Mouse (Mus musculus) kidney, postnatal 0 days (tissue): ENCODE data around the gene Itga9. TPM values are rescaled to one million over a fixed set of nuclear protein-coding genes. Genes with fewer than 3 reads are reported as not detected.

Experiments used
- ATAC-seq: fragments of 200-750 bp; cut with Nextera tagmentation; replicated peaks from 2 replicates; pipeline ENCODE4 v1.8.0; 2017; ENCODE audit warnings: low read depth, moderate number of reproducible peaks, moderate TSS enrichment, moderate library complexity; ENCODE audit not compliant: low FRiP score
- DNase-seq: peaks from one replicate; pipeline ENCODE4 v3.0.0-alpha.2; 2016; ENCODE audit warnings: low spot score
- H3K27ac ChIP-seq: fragments of 300-500 bp; sonication (generic); 2 replicates; pipeline ENCODE4 v1.5.1; 2014; ENCODE audit warnings: mild to moderate bottlenecking
- H3K27me3 ChIP-seq: fragments of 300-500 bp; sonication (generic); 2 replicates; pipeline ENCODE4 v1.6.1; 2014; ENCODE audit warnings: low read length, mixed read lengths; ENCODE audit not compliant: insufficient read depth
- H3K36me3 ChIP-seq: fragments of 300-500 bp; sonication (generic); 2 replicates; pipeline ENCODE4 v1.6.1; 2014; ENCODE audit warnings: low read length, mixed read lengths; ENCODE audit not compliant: insufficient read depth
- H3K4me1 ChIP-seq: fragments of 300-500 bp; sonication (generic); replicated peaks from 2 replicates; pipeline ENCODE4 v1.6.1; 2014; ENCODE audit warnings: antibody characterized with exemption, low read length, mixed read lengths; ENCODE audit not compliant: insufficient read depth
- H3K4me2 ChIP-seq: fragments of 300-500 bp; sonication (generic); 2 replicates; pipeline ENCODE4 v1.6.1; 2014; ENCODE audit warnings: mild to moderate bottlenecking, low read length, moderate library complexity, mixed read lengths
- H3K4me3 ChIP-seq: fragments of 300-500 bp; sonication (generic); replicated peaks from 2 replicates; pipeline ENCODE4 v1.5.1; 2014; ENCODE audit warnings: low read depth, low read length
- H3K9ac ChIP-seq: fragments of 300-500 bp; sonication (generic); 2 replicates; pipeline ENCODE4 v1.6.1; 2014; ENCODE audit warnings: low read depth, low read length
- H3K9me3 ChIP-seq: fragments of 300-500 bp; sonication (generic); replicated peaks from 2 replicates; pipeline ENCODE4 v1.6.1; 2016; ENCODE audit warnings: low read length, inconsistent platforms, mixed read lengths
- CTCF ChIP-seq: IDR thresholded peaks from 2 replicates; pipeline ENCODE4 v1.5.1; 2016; ENCODE audit warnings: antibody characterized with exemption, low read depth, mild to moderate bottlenecking, moderate library complexity
- WGBS: fragments of 180-500 bp; shearing (Covaris S2); extraction: QIAGEN DNeasy Blood & Tissue Kit; methylation state at CpG from one replicate; pipeline ENCODE4 v1.1.7; 2014; 5-methylcytosine and 5-hydroxymethylcytosine counted together
- polyA plus RNA-seq: library from polyadenylated mRNA; unstranded; fragments of >200 nt; fragmentation: Nextera tagmentation; extraction: Ambion mirVana; gene quantifications from 2 replicates; pipeline ENCODE4 v1.2.1, GENCODE M21; 2015

Gene Itga9
- polyA plus RNA-seq, result 21.4 and 23.2 TPM in 2 replicates

- 9% methylated on average over 36 of the region's 42 CpGs for WGBS
These were observed at the start of gene Itga9 for GRCm38 (mm10) chr9:118606148-118606816. Gene Itga9, plus strand, starts transcription at chr9:118606690.

GRCm38 (mm10) chr9:118556951-118557780, 49.3 kb upstream of the Itga9 start:
- Histone ChIP-seq H3K4me1 (no peaks in the 10 kb centered on the region), H3K9ac (no peak overlapping the region), H3K4me2 (no peak overlapping the region), H3K27ac (no peak overlapping the region), H3K9me3 (no peaks in the 10 kb centered on the region), H3K36me3 (peaks cover 69% of the 10 kb centered on the region), H3K4me3 (no peak overlapping the region), H3K27me3 (no peaks in the 10 kb centered on the region)
- ATAC-seq (no peak; the same call in 1 of the 2 replicates), DNase-seq (no peak)
- 79% methylated on average over 24 of the region's 24 CpGs for WGBS
- no peak for TF ChIP-seq CTCF

More at GRCm38 (mm10) chr9:118606148-118606816, at the start of gene Itga9:
- DNase-seq (peak; percentile 87), ATAC-seq (peak; percentile 83)
- Histone ChIP-seq H3K9ac (peak within 1 kb of the TSS; percentile 89), H3K27ac (peak within 1 kb of the TSS; percentile 73), H3K27me3 (no peaks in the 10 kb centered on the region), H3K9me3 (no peaks in the 10 kb centered on the region), H3K4me1 (peaks cover 10% of the 10 kb centered on the region; the same call in 1 of the 2 replicates), H3K4me3 (peak within 1 kb of the TSS; percentile 89), H3K4me2 (peak within 1 kb of the TSS; percentile 93), H3K36me3 (no peaks in the 10 kb centered on the region)
- peak; percentile 68 for TF ChIP-seq CTCF

- TF ChIP-seq CTCF, result no peak
- peaks cover 79% of the 10 kb centered on the region for H3K36me3 ChIP-seq
These were observed 43.1 kb upstream of the Itga9 start for GRCm38 (mm10) chr9:118563356-118563755.

GRCm38 (mm10) chr9:118563866-118564265, 42.6 kb upstream of the Itga9 start:
- Histone ChIP-seq H3K4me1 (no peaks in the 10 kb centered on the region), H3K4me2 (no peak overlapping the region), H3K4me3 (no peak overlapping the region), H3K27ac (no peak overlapping the region), H3K9ac (no peak overlapping the region), H3K36me3 (peaks cover 75% of the 10 kb centered on the region), H3K9me3 (no peaks in the 10 kb centered on the region), H3K27me3 (no peaks in the 10 kb centered on the region)
- TF ChIP-seq CTCF, result no peak
- DNase-seq (no peak), ATAC-seq (no peak)
- WGBS, result 90% methylated on average over 7 of the region's 7 CpGs

More at GRCm38 (mm10) chr9:118563356-118563755, 43.1 kb upstream of the Itga9 start:
- no peak for ATAC-seq
- Histone ChIP-seq H3K9me3 (no peaks in the 10 kb centered on the region), H3K4me3 (no peak overlapping the region), H3K4me2 (no peak overlapping the region), H3K9ac (no peak overlapping the region), H3K4me1 (no peaks in the 10 kb centered on the region), H3K27me3 (no peaks in the 10 kb centered on the region), H3K27ac (no peak overlapping the region)
- no peak for DNase-seq
- WGBS, result 97% methylated on average over 11 of the region's 11 CpGs

GRCm38 (mm10) chr9:118564696-118565095, 41.8 kb upstream of the Itga9 start:
- Histone ChIP-seq H3K4me2 (no peak overlapping the region), H3K9ac (no peak overlapping the region), H3K4me3 (no peak overlapping the region), H3K9me3 (no peaks in the 10 kb centered on the region), H3K27ac (no peak overlapping the region), H3K27me3 (no peaks in the 10 kb centered on the region), H3K36me3 (peaks cover 75% of the 10 kb centered on the region), H3K4me1 (no peaks in the 10 kb centered on the region)
- DNase-seq (no peak), ATAC-seq (no peak)
- WGBS, result 91% methylated on average over 16 of the region's 16 CpGs
- no peak for TF ChIP-seq CTCF

- H3K27me3 ChIP-seq, result no peaks in the 10 kb centered on the region
- no peak overlapping the region for H3K4me3 ChIP-seq
- H3K9me3 ChIP-seq, result no peaks in the 10 kb centered on the region
- no peak overlapping the region for H3K9ac ChIP-seq
- WGBS, result 88% methylated on average over 6 of the region's 6 CpGs
- ATAC-seq (no peak), DNase-seq (no peak)
- H3K4me2 ChIP-seq, result no peak overlapping the region
- no peak for TF ChIP-seq CTCF
- H3K36me3 ChIP-seq, result peaks cover 64% of the 10 kb centered on the region
- no peaks in the 10 kb centered on the region for H3K4me1 ChIP-seq
- no peak overlapping the region for H3K27ac ChIP-seq
These were observed 37.2 kb upstream of the Itga9 start for GRCm38 (mm10) chr9:118569328-118569727.
